Mouse (Mus musculus) stomach, adult 2 months (tissue): ENCODE measurements around the gene Ppargc1a. TPM values are rescaled to one million over a fixed set of nuclear protein-coding genes. Genes with fewer than 3 reads are reported as not detected.

ENCODE experiments used
- polyA plus RNA-seq: library from polyadenylated mRNA; depleted of rRNA; stranded (reverse); fragments of >200 nt; gene quantifications from 2 replicates; pipeline ENCODE4 v1.2.3, GENCODE M21; 2012; rRNA removed

Gene Ppargc1a
- polyA plus RNA-seq = 0.40 and 0.56 TPM in 2 replicates

DNA sequence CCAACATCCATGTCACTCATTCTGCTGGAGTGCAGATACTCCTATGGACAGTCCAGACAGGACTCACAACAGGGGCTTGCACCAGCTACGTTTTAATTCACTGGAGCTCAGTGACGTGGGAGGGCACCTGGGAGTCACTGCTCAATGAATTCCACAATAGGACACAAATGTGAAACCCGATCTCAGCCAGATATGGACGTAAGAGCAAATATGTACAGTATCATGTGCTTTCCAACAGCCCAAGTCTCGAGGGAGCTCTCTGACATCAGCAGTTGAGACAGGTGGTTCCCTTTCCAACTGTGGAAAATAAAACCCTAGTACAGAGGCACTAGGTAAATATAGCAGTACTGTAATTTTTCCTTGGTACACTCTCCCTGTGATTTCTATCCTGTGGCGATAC is at the start of gene Ppargc1a:
TSS of gene Ppargc1a (minus strand) at position 68 of the 400 bp plus-strand sequence.

